In the genomic region with DNA sequence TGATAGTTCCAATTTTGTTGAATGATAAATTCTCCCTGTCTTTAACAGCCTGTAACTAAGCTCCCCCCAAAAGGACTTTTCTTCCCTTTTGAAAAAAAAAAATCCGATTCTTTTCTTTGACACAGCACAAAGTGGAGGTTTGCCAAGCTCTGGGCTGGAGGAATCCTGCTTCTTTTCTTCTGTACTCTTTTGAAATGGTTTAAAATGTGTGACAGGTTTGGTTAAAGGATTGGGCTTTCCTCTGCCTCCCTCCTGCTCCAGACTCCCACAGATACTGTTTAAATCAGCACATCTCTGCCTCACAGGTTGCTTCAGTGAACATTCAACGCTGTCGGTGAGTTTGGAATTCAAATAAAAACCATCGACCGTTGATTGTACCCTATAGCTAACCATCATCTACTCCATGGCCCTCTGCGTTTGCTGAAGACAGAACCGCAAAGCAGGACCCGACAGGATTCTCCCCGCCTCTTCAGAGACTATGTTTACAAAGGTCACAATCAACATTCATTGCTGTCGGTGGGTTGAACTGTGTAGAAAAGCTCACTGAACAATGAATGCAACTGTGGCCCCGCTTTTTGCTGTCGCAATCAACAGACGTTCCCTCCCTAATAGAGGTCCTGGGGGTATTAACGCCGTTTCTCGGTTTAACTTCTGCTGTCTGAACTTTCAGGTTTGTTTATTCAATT, we compare ENCODE assay signal across 15 mouse cellular contexts.
DNase-seq lines count a peak whose midpoint lies in the region; ATAC-seq and TF ChIP-seq lines count a peak whose summit lies in the region.
"Had no signal": no experiment of that assay in that cellular context is flagged by ENCODE, and none has a peak within 500 bp of the region (broad histone marks: within the 10 kb centered on the region; RNA-seq: fewer than 3 reads in every experiment).

No protein-coding gene starts in this region.

- DNase-seq in layer of hippocampus, adult 2 months (ENCODE audit: low spot score in 2 of 2): no peak
- DNase-seq in layer of hippocampus, postnatal 25 days (ENCODE audit: extremely low spot score in 1 of 2, low spot score in 1 of 2): no peak
- DNase-seq in midbrain, embryonic 11.5 days (ENCODE audit: low spot score, missing footprints): no peak
- DNase-seq in right cerebral cortex, postnatal 25 days: peak; percentile 31
- no peak for DNase-seq in thymus, postnatal 36 days
- no peak for DNase-seq in spleen, adult 18-20 months
- DNase-seq: cerebellum, postnatal 14 days; kidney, postnatal 14 days; lung, adult 18-20 months had no signal

- 0 out of 2 replicates have a peak, but pooled peaks cover 8% of the 10 kb centered on the region for H3K4me1 ChIP-seq in hindbrain, embryonic 15.5 days (replicated peaks)
- H3K4me1 ChIP-seq in midbrain, embryonic 11.5 days (ENCODE audit: control insufficient read depth, insufficient read depth, low read length): peaks cover 3% of the 10 kb centered on the region; the same call in 1 of the 2 replicates
- no peaks in the 10 kb centered on the region for H3K4me1 ChIP-seq in intestine, postnatal 0 days (replicated peaks; ENCODE audit: control insufficient read depth, insufficient read depth, low read length)
- H3K4me1 ChIP-seq: heart, embryonic 10.5 days; stomach, embryonic 15.5 days had no signal

- no peak overlapping the region for H3K9ac ChIP-seq in hindbrain, embryonic 15.5 days
- H3K9ac ChIP-seq in midbrain, embryonic 11.5 days (ENCODE audit: low read length): no peak overlapping the region
- no peak overlapping the region for H3K9ac ChIP-seq in intestine, postnatal 0 days (ENCODE audit: low read depth, low read length)
- H3K9ac ChIP-seq: stomach, embryonic 15.5 days had no signal

- peaks cover 3% of the 10 kb centered on the region; the same call in 1 of the 2 replicates for H3K36me3 ChIP-seq in hindbrain, embryonic 15.5 days
- H3K36me3 ChIP-seq in midbrain, embryonic 11.5 days (ENCODE audit: control insufficient read depth, insufficient read depth, low read length): no peaks in the 10 kb centered on the region
- peaks cover 5% of the 10 kb centered on the region; the same call in 1 of the 2 replicates for H3K36me3 ChIP-seq in intestine, postnatal 0 days (ENCODE audit: control insufficient read depth, insufficient read depth)

- H3K4me2 ChIP-seq in hindbrain, embryonic 15.5 days: peak overlapping the region; percentile 5; the same call in 1 of the 2 replicates
- no peak overlapping the region for H3K4me2 ChIP-seq in midbrain, embryonic 11.5 days
- H3K4me2 ChIP-seq in intestine, postnatal 0 days (replicated peaks; ENCODE audit: low read depth): no peak overlapping the region
- H3K4me2 ChIP-seq: stomach, embryonic 15.5 days had no signal

- H3K4me3 ChIP-seq in layer of hippocampus, adult 2 months: peak overlapping the region; percentile 20
- H3K4me3 ChIP-seq in hindbrain, embryonic 15.5 days: no peak overlapping the region
- no peak overlapping the region for H3K4me3 ChIP-seq in midbrain, embryonic 11.5 days (ENCODE audit: low read depth, low read length)
- H3K4me3 ChIP-seq in intestine, postnatal 0 days (ENCODE audit: low read depth, low read length): no peak overlapping the region
- H3K4me3 ChIP-seq: erythroblast, embryonic 14.5 days; heart, embryonic 10.5 days; limb, embryonic 10.5 days; stomach, embryonic 15.5 days had no signal

- WGBS in hindbrain, embryonic 15.5 days: 49% methylated on average over 16 of the region's 16 CpGs
- WGBS in midbrain, embryonic 11.5 days: 41% methylated on average over 16 of the region's 16 CpGs
- WGBS in intestine, postnatal 0 days: 70% methylated on average over 16 of the region's 16 CpGs

- H3K27me3 ChIP-seq in hindbrain, embryonic 15.5 days: no peaks in the 10 kb centered on the region
- no peaks in the 10 kb centered on the region for H3K27me3 ChIP-seq in midbrain, embryonic 11.5 days (ENCODE audit: control insufficient read depth, insufficient read depth, low read length)
- H3K27me3 ChIP-seq in intestine, postnatal 0 days (replicated peaks; ENCODE audit: control insufficient read depth, insufficient read depth, low read length): no peaks in the 10 kb centered on the region
- H3K27me3 ChIP-seq: stomach, embryonic 15.5 days had no signal

- no peaks in the 10 kb centered on the region for H3K9me3 ChIP-seq in hindbrain, embryonic 15.5 days
- H3K9me3 ChIP-seq in midbrain, embryonic 11.5 days (ENCODE audit: control insufficient read depth, low read length): no peaks in the 10 kb centered on the region
- H3K9me3 ChIP-seq in intestine, postnatal 0 days (ENCODE audit: control insufficient read depth): no peaks in the 10 kb centered on the region
- H3K9me3 ChIP-seq: heart, embryonic 10.5 days; limb, embryonic 10.5 days; stomach, embryonic 15.5 days had no signal

- ATAC-seq in hindbrain, embryonic 15.5 days (ENCODE audit: low FRiP score, low read depth): peak; percentile 72
- peak; percentile 27; the same call in 1 of the 2 replicates for ATAC-seq in midbrain, embryonic 11.5 days (ENCODE audit: low FRiP score)
- no peak for ATAC-seq in intestine, postnatal 0 days

- no peak for TF ChIP-seq CTCF in layer of hippocampus, adult 2 months (conservative IDR thresholded peaks at IDR 0.05)
- no peak for TF ChIP-seq CTCF in intestine, postnatal 0 days (IDR thresholded peaks at IDR 0.05; ENCODE audit: low read depth)

- H3K27ac ChIP-seq in layer of hippocampus, adult 2 months: peak overlapping the region; percentile 51; the same call in 1 of the 2 replicates
- H3K27ac ChIP-seq in hindbrain, embryonic 15.5 days (replicated peaks): peak overlapping the region; percentile 75
- H3K27ac ChIP-seq in midbrain, embryonic 11.5 days (ENCODE audit: low read depth, low read length): 0 out of 2 replicates have a peak overlapping the region, but pooled peaks have one; percentile 21
- H3K27ac ChIP-seq in intestine, postnatal 0 days (ENCODE audit: low read depth, low read length): no peak overlapping the region
- H3K27ac ChIP-seq: heart, embryonic 10.5 days; limb, embryonic 10.5 days; stomach, embryonic 15.5 days had no signal
